Mouse (Mus musculus): ENCODE measurements around the gene Irf1. TPM values are rescaled to one million over a fixed set of nuclear protein-coding genes. Genes with fewer than 3 reads are reported as not detected.

The Irf1 gene
- polyA plus RNA-seq, 1 experiment from 2014 or later: 43.5 TPM

GRCm38 (mm10) chr11:53774659-53775255 lies 4.9 kb downstream of the Irf1 start:
- no peak for ATAC-seq
- peaks cover 38% of the 10 kb centered on the region for H3K36me3 ChIP-seq
- peaks cover 16% of the 10 kb centered on the region; the same call in 1 of the 2 replicates for H3K4me1 ChIP-seq (replicated peaks)
- no peak overlapping the region for H3K27ac ChIP-seq
- H3K9ac ChIP-seq: no peak overlapping the region
- 86% methylated on average over 13 of the region's 13 CpGs for WGBS
- H3K4me3 ChIP-seq (replicated peaks): no peak overlapping the region
- no peaks in the 10 kb centered on the region for H3K27me3 ChIP-seq (replicated peaks)
- no peak overlapping the region for H3K4me2 ChIP-seq (replicated peaks)
- H3K9me3 ChIP-seq: no peaks in the 10 kb centered on the region

GRCm38 (mm10) chr11:53777736-53778135 lies 7.9 kb downstream of the Irf1 start:
- Histone ChIP-seq H3K27ac (no peak overlapping the region), H3K4me2 (replicated peaks) (no peak overlapping the region), H3K4me3 (replicated peaks) (no peak overlapping the region), H3K9me3 (no peaks in the 10 kb centered on the region), H3K27me3 (replicated peaks) (no peaks in the 10 kb centered on the region), H3K4me1 (replicated peaks) (peaks cover 13% of the 10 kb centered on the region), H3K9ac (no peak overlapping the region), H3K36me3 (peaks cover 38% of the 10 kb centered on the region)
- WGBS: 68% methylated on average over 5 of the region's 5 CpGs
- ATAC-seq: no peak

DNA sequence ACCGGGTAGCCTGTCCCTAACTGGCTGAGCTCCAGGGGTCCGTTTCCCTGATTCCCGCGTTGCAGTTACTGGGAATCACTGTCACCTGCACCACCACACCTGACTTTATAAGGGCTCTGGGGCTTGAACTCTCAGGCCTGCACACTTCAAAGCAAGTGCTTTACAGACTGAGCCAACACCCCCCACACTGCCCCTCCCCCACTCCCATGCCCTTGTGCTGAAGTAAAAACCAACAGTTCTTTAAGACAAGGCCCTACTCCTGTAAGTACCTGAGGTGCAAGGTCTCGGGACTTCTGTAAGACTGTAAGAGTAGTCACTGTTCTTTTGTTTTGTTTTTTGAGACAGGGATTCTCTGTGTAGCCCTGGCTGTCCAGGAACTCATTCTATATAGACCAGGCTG lies 8.6 kb downstream of the Irf1 start:
- Histone ChIP-seq H3K27me3 (replicated peaks) (no peaks in the 10 kb centered on the region), H3K36me3 (peaks cover 34% of the 10 kb centered on the region), H3K4me1 (replicated peaks) (peaks cover 13% of the 10 kb centered on the region), H3K4me3 (replicated peaks) (no peak overlapping the region), H3K9ac (no peak overlapping the region), H3K4me2 (replicated peaks) (no peak overlapping the region), H3K27ac (no peak overlapping the region), H3K9me3 (no peaks in the 10 kb centered on the region)
- 77% methylated on average over 5 of the region's 5 CpGs for WGBS
- no peak for ATAC-seq

- Histone ChIP-seq H3K27me3 (replicated peaks) (no peaks in the 10 kb centered on the region), H3K9me3 (no peaks in the 10 kb centered on the region), H3K4me2 (replicated peaks) (no peak overlapping the region), H3K36me3 (peaks cover 22% of the 10 kb centered on the region), H3K9ac (no peak overlapping the region), H3K27ac (no peak overlapping the region), H3K4me1 (replicated peaks) (peaks cover 18% of the 10 kb centered on the region), H3K4me3 (replicated peaks) (no peak overlapping the region)
- no peak for ATAC-seq
- 65% methylated on average over 2 of the region's 2 CpGs for WGBS
Measured at GRCm38 (mm10) chr11:53779808-53780207, 10.0 kb downstream of the Irf1 start.

DNA sequence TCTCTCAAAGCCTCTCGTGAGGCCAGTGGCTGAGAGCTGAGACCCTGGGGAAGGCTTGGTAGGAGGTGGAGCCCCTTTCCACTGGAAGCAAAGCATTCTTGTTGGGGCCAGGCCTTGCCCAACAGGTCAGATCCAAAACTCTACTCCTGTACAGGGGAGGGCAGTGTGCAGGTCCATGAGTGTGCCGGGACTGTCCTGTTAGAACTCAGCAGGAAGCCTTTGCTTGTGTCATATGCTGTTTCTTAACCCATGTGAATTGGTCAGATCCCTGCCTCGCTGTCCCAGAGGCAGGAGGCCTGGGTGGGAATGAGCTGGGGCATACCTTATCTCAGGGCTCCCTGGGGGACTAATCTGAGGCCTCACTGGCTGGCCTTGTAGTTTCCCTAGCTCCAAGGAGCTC lies 10.4 kb downstream of the Irf1 start:
- Histone ChIP-seq H3K4me1 (replicated peaks) (peaks cover 18% of the 10 kb centered on the region), H3K9me3 (no peaks in the 10 kb centered on the region), H3K4me2 (replicated peaks) (no peak overlapping the region), H3K27me3 (replicated peaks) (no peaks in the 10 kb centered on the region), H3K9ac (no peak overlapping the region), H3K36me3 (peaks cover 18% of the 10 kb centered on the region), H3K27ac (no peak overlapping the region), H3K4me3 (replicated peaks) (no peak overlapping the region)
- no peak for ATAC-seq
- 66% methylated on average over 3 of the region's 3 CpGs for WGBS

- Histone ChIP-seq H3K27ac (peak overlapping the region; percentile 55), H3K9ac (no peak overlapping the region), H3K9me3 (no peaks in the 10 kb centered on the region), H3K4me2 (replicated peaks) (no peak overlapping the region), H3K36me3 (peaks cover 8% of the 10 kb centered on the region), H3K27me3 (replicated peaks) (no peaks in the 10 kb centered on the region), H3K4me1 (replicated peaks) (peaks cover 18% of the 10 kb centered on the region), H3K4me3 (replicated peaks) (no peak overlapping the region)
- peak; percentile 69 for ATAC-seq
- WGBS: 81% methylated on average over 4 of the region's 4 CpGs
Measured at GRCm38 (mm10) chr11:53781201-53781775, 11.5 kb downstream of the Irf1 start.

DNA sequence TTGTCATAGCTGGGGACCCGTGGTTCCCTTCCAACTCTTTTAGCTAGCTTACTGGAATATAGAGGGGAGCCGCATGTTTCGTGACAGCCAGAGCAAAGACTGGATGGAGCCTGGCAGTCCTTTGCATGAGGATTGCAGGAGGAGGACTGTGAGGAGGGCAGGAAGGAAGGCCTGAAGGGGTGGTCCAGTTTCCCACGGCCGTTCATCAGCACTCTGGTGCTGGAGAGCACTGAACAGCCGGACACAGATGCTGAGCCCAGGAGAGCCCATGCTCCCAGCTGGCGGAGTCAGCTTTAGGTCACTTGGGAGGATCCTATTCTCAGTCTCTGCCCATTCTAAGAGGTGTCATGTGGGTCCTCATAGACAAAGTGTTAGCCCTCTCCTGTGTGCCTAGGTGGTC lies 12.2 kb downstream of the Irf1 start:
- H3K4me3 ChIP-seq (replicated peaks): no peak overlapping the region
- WGBS: 70% methylated on average over 7 of the region's 7 CpGs

GRCm38 (mm10) chr11:53783288-53783687 lies 13.5 kb downstream of the Irf1 start:
- Histone ChIP-seq H3K9ac (no peak overlapping the region), H3K27me3 (replicated peaks) (no peaks in the 10 kb centered on the region), H3K9me3 (no peaks in the 10 kb centered on the region), H3K4me2 (replicated peaks) (no peak overlapping the region), H3K27ac (no peak overlapping the region), H3K36me3 (peaks cover 3% of the 10 kb centered on the region; the same call in 1 of the 2 replicates), H3K4me3 (replicated peaks) (no peak overlapping the region), H3K4me1 (replicated peaks) (peaks cover 18% of the 10 kb centered on the region)
- no peak for ATAC-seq
- WGBS: 86% methylated on average over 9 of the region's 9 CpGs

More for the DNA sequence above, 12.2 kb downstream of the Irf1 start:
- Histone ChIP-seq H3K9me3 (no peaks in the 10 kb centered on the region), H3K27me3 (replicated peaks) (no peaks in the 10 kb centered on the region), H3K27ac (peak overlapping the region; percentile 55), H3K9ac (no peak overlapping the region), H3K36me3 (peaks cover 3% of the 10 kb centered on the region; the same call in 1 of the 2 replicates), H3K4me1 (replicated peaks) (peaks cover 18% of the 10 kb centered on the region), H3K4me2 (replicated peaks) (no peak overlapping the region)
- ATAC-seq: peak; percentile 44

- Histone ChIP-seq H3K36me3 (no peaks in the 10 kb centered on the region), H3K4me3 (replicated peaks) (no peak overlapping the region), H3K27ac (no peak overlapping the region), H3K27me3 (replicated peaks) (no peaks in the 10 kb centered on the region), H3K9me3 (no peaks in the 10 kb centered on the region), H3K4me1 (replicated peaks) (peaks cover 14% of the 10 kb centered on the region), H3K9ac (no peak overlapping the region), H3K4me2 (replicated peaks) (no peak overlapping the region)
- WGBS: 87% methylated on average over 3 of the region's 3 CpGs
- ATAC-seq: no peak
Measured at GRCm38 (mm10) chr11:53785311-53785936, 15.6 kb downstream of the Irf1 start.

- no peaks in the 10 kb centered on the region for H3K27me3 ChIP-seq (replicated peaks)
- H3K36me3 ChIP-seq: no peaks in the 10 kb centered on the region
- H3K4me1 ChIP-seq (replicated peaks): peaks cover 12% of the 10 kb centered on the region
- H3K4me2 ChIP-seq (replicated peaks): no peak overlapping the region
- H3K9me3 ChIP-seq: no peaks in the 10 kb centered on the region
- no peak overlapping the region for H3K4me3 ChIP-seq (replicated peaks)
- no peak for ATAC-seq
- WGBS: 83% methylated on average over 13 of the region's 13 CpGs
- H3K9ac ChIP-seq: no peak overlapping the region
- no peak overlapping the region for H3K27ac ChIP-seq
Measured at GRCm38 (mm10) chr11:53786058-53787031, 16.5 kb downstream of the Irf1 start.

DNA sequence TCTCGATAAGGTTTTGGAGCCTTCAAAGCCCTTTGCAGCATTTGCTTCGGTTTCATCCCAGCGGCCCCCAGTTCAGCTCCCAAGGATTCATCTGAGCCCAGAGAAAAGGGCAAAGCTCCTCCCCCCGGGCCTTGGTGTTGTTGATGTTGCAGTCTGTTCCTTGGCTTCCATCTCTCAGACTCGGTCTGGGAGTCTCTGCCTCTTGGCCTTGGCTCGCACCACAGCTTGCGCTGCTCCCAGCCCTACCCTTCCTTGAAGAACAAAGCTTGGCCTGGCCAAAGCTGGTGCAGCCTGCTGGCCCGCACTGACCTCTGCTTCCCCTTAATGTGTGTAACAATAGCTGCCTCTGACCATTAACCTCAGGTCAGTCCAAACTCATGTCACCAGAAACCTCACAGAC lies 18.4 kb downstream of the Irf1 start:
- Histone ChIP-seq H3K27me3 (replicated peaks) (no peaks in the 10 kb centered on the region), H3K27ac (no peak overlapping the region), H3K4me3 (replicated peaks) (no peak overlapping the region), H3K9ac (no peak overlapping the region), H3K4me2 (replicated peaks) (no peak overlapping the region), H3K9me3 (no peaks in the 10 kb centered on the region), H3K36me3 (no peaks in the 10 kb centered on the region), H3K4me1 (replicated peaks) (0 out of 2 replicates have a peak, but pooled peaks cover 4% of the 10 kb centered on the region)
- 82% methylated on average over 8 of the region's 8 CpGs for WGBS
- ATAC-seq: no peak

- Histone ChIP-seq H3K36me3 (no peaks in the 10 kb centered on the region), H3K4me3 (replicated peaks) (no peak overlapping the region), H3K9ac (no peak overlapping the region), H3K4me1 (replicated peaks) (peaks cover 7% of the 10 kb centered on the region), H3K9me3 (no peaks in the 10 kb centered on the region), H3K27me3 (replicated peaks) (no peaks in the 10 kb centered on the region), H3K4me2 (replicated peaks) (no peak overlapping the region), H3K27ac (no peak overlapping the region)
- 78% methylated on average over 3 of the region's 3 CpGs for WGBS
- no peak for ATAC-seq
Measured at GRCm38 (mm10) chr11:53789277-53789676, 19.5 kb downstream of the Irf1 start.
